Mouse (Mus musculus): Measurements from ENCODE around the gene Pdcd10.
A peak's percentile ranks its signal among the peaks of the same experiment; 100 is the strongest.

Gene Pdcd10

DNA sequence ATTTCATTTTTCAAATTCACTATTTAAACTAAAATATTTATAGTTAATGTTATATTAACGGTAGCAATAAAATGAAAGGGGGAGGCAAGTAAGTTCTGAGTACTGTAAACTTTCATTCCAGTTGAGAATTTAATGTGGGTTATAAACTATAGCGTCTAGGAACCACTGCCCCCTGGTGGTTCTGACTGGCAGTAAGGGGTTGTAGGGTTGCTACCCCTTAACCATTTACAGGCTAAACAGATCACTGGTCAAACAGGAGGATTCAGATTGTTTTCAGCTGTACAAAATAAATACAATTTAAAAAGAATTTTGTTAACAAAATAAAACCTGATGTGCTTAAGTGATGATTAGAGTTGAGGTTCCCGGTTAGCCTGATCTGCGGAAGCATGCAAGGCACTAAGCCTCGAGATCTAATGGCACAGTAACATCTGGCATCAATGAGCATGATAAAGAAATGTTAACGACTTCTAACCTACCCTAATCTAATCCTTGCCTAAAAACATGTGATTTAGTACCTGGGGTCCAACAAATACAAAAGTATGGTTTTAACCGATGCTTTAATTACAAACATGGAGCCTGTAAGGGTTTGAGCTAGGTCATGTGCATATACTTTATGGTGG is 38.9 kb downstream of the Pdcd10 start:
- Histone ChIP-seq H3K9me3 (ENCODE audit: low read length) (no peaks in the 10 kb centered on the region), H3K4me1 (replicated peaks; ENCODE audit: low read depth, low read length) (peaks cover 23% of the 10 kb centered on the region), H3K27me3 (ENCODE audit: insufficient read depth, low read length) (no peaks in the 10 kb centered on the region), H3K4me3 (replicated peaks; ENCODE audit: low read length) (no peak overlapping the region), H3K36me3 (ENCODE audit: insufficient read depth, low read length) (peaks cover 43% of the 10 kb centered on the region)
- TF ChIP-seq CTCF (conservative IDR thresholded peaks at IDR 0.05; ENCODE audit: low read length), result peak; percentile 91
- no peak for TF ChIP-seq NANOG (IDR thresholded peaks at IDR 0.05; ENCODE audit: borderline replicate concordance, low read length)
- TF ChIP-seq POU5F1 (IDR thresholded peaks at IDR 0.05; ENCODE audit: borderline replicate concordance, low read length), result peak; percentile 86

DNA sequence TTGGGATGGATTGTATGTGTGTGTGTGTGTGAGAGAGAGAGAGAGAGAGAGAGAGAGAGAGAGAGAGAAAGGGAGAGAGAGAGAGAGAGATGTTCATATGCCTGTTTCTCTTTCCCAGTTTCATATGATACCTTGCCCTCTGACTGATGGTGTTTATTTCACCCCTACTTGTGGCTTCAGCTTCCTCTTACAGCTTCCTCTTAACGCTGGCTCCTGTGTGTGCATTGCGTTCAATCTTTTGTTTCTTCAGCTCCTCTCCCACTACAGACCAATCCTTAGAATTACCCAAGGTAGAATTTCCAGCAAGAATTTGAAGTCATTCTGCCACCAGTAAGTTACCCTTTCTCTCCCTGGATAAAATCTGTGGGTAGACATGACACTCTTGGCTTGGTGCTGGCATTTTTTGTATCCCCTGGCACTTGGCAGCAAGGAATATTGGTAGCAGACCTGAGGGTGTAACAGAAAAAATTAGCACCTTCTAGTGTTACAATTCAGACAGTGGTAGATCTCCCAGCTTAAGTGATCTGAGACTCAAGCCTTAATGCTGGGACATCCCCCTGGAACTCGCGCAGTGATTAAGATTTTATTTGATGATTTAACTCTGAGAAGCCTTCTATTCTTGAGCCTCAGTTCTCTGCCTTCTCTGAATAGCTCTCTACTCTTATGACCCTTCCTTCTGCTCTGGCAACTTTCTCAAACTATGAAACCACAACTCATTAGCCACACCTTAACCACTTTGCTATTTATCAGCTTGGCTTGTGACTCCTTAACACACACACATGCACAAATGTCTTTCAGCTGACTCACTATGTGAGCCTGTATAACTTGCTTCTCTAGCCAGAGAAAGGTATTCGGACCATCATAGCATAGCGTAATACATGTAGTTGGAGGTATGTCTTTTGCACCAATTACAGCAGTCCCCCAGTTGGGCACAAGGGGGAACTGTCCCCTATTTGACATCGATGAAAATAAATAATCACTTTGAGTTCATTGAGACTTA is 57.4 kb downstream of the Pdcd10 start:
- TF ChIP-seq CTCF (conservative IDR thresholded peaks at IDR 0.05; ENCODE audit: low read length) (peak; percentile 3; the same call in 1 of the 2 replicates), POU5F1 (IDR thresholded peaks at IDR 0.05; ENCODE audit: borderline replicate concordance, low read length) (no peak), NANOG (IDR thresholded peaks at IDR 0.05; ENCODE audit: borderline replicate concordance, low read length) (no peak)
- Histone ChIP-seq H3K36me3 (ENCODE audit: insufficient read depth, low read length) (no peaks in the 10 kb centered on the region), H3K27me3 (ENCODE audit: insufficient read depth, low read length) (no peaks in the 10 kb centered on the region), H3K4me3 (replicated peaks; ENCODE audit: low read length) (no peak overlapping the region), H3K4me1 (replicated peaks; ENCODE audit: low read depth, low read length) (no peaks in the 10 kb centered on the region), H3K9me3 (ENCODE audit: low read length) (no peaks in the 10 kb centered on the region)

DNA sequence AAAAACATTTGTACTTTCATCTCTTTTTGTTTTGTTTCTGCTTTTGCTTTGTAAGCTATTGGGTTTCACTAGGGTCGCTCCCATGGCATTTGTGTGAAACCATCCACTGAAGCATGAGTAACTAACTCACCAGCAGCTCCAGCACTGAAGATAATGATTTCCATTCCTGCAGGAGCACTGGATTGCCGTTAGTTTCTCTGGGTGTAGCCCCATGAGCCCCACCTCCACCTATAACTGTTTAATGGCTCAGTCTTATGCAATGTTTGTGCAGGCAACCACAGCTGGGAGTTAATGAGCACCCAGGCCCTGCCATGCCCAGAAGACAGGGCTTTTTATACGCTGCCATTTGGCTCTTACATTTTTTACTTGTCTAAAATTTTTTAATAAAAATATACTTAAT is 63.7 kb downstream of the Pdcd10 start:
- peaks cover 10% of the 10 kb centered on the region for H3K9me3 ChIP-seq (ENCODE audit: low read length)
- H3K4me3 ChIP-seq (replicated peaks; ENCODE audit: low read length), result no peak overlapping the region
- no peaks in the 10 kb centered on the region for H3K27me3 ChIP-seq (ENCODE audit: insufficient read depth, low read length)
- no peak for TF ChIP-seq CTCF (conservative IDR thresholded peaks at IDR 0.05; ENCODE audit: low read length)
- TF ChIP-seq POU5F1 (IDR thresholded peaks at IDR 0.05; ENCODE audit: borderline replicate concordance, low read length), result no peak
- TF ChIP-seq NANOG (IDR thresholded peaks at IDR 0.05; ENCODE audit: borderline replicate concordance, low read length), result no peak
- H3K4me1 ChIP-seq (replicated peaks; ENCODE audit: low read depth, low read length), result no peaks in the 10 kb centered on the region
- H3K36me3 ChIP-seq (ENCODE audit: insufficient read depth, low read length), result no peaks in the 10 kb centered on the region

DNA sequence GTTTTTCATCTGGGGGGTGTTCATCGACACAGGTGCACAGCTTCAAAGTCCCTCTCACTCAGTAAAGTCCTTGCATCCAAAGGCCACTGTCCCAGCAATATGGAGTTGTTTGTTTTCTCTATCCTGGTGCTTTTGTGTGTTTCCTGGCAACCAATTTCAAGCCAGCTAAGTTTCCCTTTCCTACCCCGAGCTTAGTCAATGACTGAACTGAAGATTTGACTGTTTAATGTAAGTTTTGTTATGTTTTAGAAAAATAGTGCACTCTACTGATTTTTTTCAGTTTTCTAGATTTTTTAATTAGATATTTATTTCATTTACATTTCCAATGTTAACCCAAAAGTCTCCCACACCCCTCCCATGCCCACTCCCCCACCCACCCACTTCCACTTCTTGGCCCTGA is 74.6 kb downstream of the Pdcd10 start, which contains the start of gene Wdr49:
Wdr49 (minus strand) TSS at position 101 of the 400 bp plus-strand sequence.
- peaks cover 3% of the 10 kb centered on the region; the same call in 1 of the 2 replicates for H3K9me3 ChIP-seq (ENCODE audit: low read length)
- no peaks in the 10 kb centered on the region for H3K36me3 ChIP-seq (ENCODE audit: insufficient read depth, low read length)
- H3K27me3 ChIP-seq (ENCODE audit: insufficient read depth, low read length), result no peaks in the 10 kb centered on the region
- TF ChIP-seq POU5F1 (IDR thresholded peaks at IDR 0.05; ENCODE audit: borderline replicate concordance, low read length) (no peak), NANOG (IDR thresholded peaks at IDR 0.05; ENCODE audit: borderline replicate concordance, low read length) (no peak), CTCF (conservative IDR thresholded peaks at IDR 0.05; ENCODE audit: low read length) (no peak)
- no peaks in the 10 kb centered on the region for H3K4me1 ChIP-seq (replicated peaks; ENCODE audit: low read depth, low read length)
- no peak within 1 kb of the TSS for H3K4me3 ChIP-seq (replicated peaks; ENCODE audit: low read length)

DNA sequence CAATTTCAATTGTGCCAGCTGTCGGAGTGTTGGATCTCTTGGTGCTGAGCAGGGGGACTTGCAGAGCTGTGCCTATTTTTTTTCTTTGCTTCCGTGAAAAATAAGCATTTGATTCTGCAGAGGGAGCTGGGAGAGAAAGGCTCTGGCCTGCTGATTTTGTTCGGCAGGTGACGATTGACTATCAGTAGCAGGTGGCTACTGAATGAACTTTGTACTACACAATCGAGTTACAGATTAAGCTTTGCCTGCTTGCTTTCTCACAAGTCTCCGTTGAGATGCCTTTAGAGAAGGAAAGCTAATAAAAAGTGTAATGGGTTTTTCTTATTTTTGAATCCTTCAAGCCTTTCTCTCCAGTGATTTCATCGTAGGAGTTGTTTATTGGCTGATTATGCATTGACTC is 81.5 kb downstream of the Pdcd10 start:
- Histone ChIP-seq H3K9me3 (ENCODE audit: low read length) (no peaks in the 10 kb centered on the region), H3K36me3 (ENCODE audit: insufficient read depth, low read length) (no peaks in the 10 kb centered on the region), H3K4me1 (replicated peaks; ENCODE audit: low read depth, low read length) (no peaks in the 10 kb centered on the region), H3K27me3 (ENCODE audit: insufficient read depth, low read length) (no peaks in the 10 kb centered on the region), H3K4me3 (replicated peaks; ENCODE audit: low read length) (no peak overlapping the region)
- TF ChIP-seq CTCF (conservative IDR thresholded peaks at IDR 0.05; ENCODE audit: low read length) (no peak), NANOG (IDR thresholded peaks at IDR 0.05; ENCODE audit: borderline replicate concordance, low read length) (no peak), POU5F1 (IDR thresholded peaks at IDR 0.05; ENCODE audit: borderline replicate concordance, low read length) (no peak)

DNA sequence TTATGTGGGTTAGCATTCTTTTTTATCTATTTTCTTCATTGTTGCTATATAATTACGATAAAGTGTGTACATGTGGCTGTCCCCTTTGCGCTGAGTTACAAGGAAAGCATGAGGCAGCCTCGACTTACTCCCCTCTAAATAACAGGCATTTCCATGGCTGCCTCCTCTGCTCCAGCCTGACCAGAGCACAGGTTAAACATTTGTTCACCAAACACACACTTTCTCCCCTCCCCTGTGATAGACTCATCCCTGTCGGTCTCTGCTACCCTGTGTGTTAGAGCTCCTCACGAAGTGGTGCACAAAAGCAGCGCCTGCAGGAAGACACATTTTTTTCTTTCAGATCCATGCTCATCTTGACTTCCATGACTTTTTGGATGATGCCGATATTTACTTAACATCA is 82.0 kb downstream of the Pdcd10 start:
- no peak overlapping the region for H3K4me3 ChIP-seq (replicated peaks; ENCODE audit: low read length)
- no peaks in the 10 kb centered on the region for H3K36me3 ChIP-seq (ENCODE audit: insufficient read depth, low read length)
- no peaks in the 10 kb centered on the region for H3K9me3 ChIP-seq (ENCODE audit: low read length)
- H3K27me3 ChIP-seq (ENCODE audit: insufficient read depth, low read length), result no peaks in the 10 kb centered on the region
- no peaks in the 10 kb centered on the region for H3K4me1 ChIP-seq (replicated peaks; ENCODE audit: low read depth, low read length)
- TF ChIP-seq CTCF (conservative IDR thresholded peaks at IDR 0.05; ENCODE audit: low read length), result no peak
- TF ChIP-seq POU5F1 (IDR thresholded peaks at IDR 0.05; ENCODE audit: borderline replicate concordance, low read length), result no peak
- no peak for TF ChIP-seq NANOG (IDR thresholded peaks at IDR 0.05; ENCODE audit: borderline replicate concordance, low read length)

DNA sequence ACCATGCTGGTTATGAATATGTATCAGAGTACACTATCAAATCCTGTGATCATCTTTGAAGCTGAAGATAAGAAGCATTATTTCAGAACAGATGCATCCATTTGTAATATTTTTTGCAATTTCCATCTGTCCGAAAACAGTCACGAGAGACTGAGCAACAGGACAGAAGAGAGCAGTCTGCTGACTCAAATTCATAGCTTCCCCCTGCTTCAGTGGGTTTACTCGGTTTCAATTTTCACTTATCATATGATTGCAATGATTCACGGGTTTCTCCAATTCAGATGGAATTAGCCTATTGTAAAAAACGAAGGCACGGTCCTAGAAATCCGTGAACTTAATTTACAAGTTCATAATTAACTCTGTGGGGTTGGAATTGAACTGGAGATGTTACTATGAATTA is 88.5 kb downstream of the Pdcd10 start:
- Histone ChIP-seq H3K4me1 (replicated peaks; ENCODE audit: low read depth, low read length) (no peaks in the 10 kb centered on the region), H3K36me3 (ENCODE audit: insufficient read depth, low read length) (no peaks in the 10 kb centered on the region), H3K9me3 (ENCODE audit: low read length) (no peaks in the 10 kb centered on the region), H3K27me3 (ENCODE audit: insufficient read depth, low read length) (no peaks in the 10 kb centered on the region), H3K4me3 (replicated peaks; ENCODE audit: low read length) (no peak overlapping the region)
- TF ChIP-seq NANOG (IDR thresholded peaks at IDR 0.05; ENCODE audit: borderline replicate concordance, low read length), result no peak

All from E14TG2a.4 (cell line).